Mouse (Mus musculus): ENCODE measurements around the gene Usp38. TPM values are rescaled to one million over a fixed set of nuclear protein-coding genes. Genes with fewer than 3 reads are reported as not detected.

The Usp38 gene
- polyA plus RNA-seq, 1 experiment from 2014 or later, result 16.6 TPM

GRCm38 (mm10) chr8:80961070-80961609, 53.6 kb downstream of the Usp38 start:
- ATAC-seq (ENCODE audit: borderline replicate concordance, extremely low read depth, low FRiP score, low TSS enrichment), result no peak
- 77% methylated on average over 4 of the region's 4 CpGs for WGBS
- H3K27ac ChIP-seq, result peak overlapping the region; percentile 71

GRCm38 (mm10) chr8:80959588-80960268, 55.0 kb downstream of the Usp38 start:
- Histone ChIP-seq H3K27ac (no peak overlapping the region), H3K27me3 (no peaks in the 10 kb centered on the region), H3K4me3 (no peak overlapping the region), H3K4me2 (no peak overlapping the region), H3K36me3 (no peaks in the 10 kb centered on the region), H3K9ac (no peak overlapping the region), H3K9me3 (no peaks in the 10 kb centered on the region), H3K4me1 (peaks cover 15% of the 10 kb centered on the region)
- 70% methylated on average over 9 of the region's 9 CpGs for WGBS
- no peak for ATAC-seq (ENCODE audit: borderline replicate concordance, extremely low read depth, low FRiP score, low TSS enrichment)

More at GRCm38 (mm10) chr8:80961070-80961609, 53.6 kb downstream of the Usp38 start:
- Histone ChIP-seq H3K9ac (no peak overlapping the region), H3K4me1 (peaks cover 15% of the 10 kb centered on the region), H3K27me3 (no peaks in the 10 kb centered on the region), H3K36me3 (no peaks in the 10 kb centered on the region), H3K9me3 (no peaks in the 10 kb centered on the region), H3K4me2 (no peak overlapping the region), H3K4me3 (no peak overlapping the region)

DNA sequence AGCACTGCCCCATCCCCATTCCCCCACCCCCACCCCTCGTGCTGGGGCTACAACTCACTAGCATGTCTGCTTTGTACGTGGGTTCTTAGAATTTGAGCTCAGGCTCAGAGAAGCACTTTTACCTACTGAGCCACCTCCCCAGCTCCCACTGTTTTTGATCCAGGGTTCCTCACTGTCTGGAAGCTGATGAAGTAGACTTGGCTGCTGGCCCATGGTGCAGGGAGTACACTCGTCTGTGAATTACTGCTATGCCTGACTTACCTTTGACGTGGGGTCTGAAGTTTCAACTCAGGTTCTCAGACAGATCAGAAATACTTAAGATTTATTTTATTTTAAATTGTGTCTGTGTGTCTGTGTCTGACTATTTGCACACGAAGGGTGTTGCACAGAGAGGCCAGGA, 57.0 kb downstream of the Usp38 start:
- no peaks in the 10 kb centered on the region for H3K36me3 ChIP-seq
- no peak overlapping the region for H3K4me2 ChIP-seq
- ATAC-seq (ENCODE audit: borderline replicate concordance, extremely low read depth, low FRiP score, low TSS enrichment), result no peak
- no peaks in the 10 kb centered on the region for H3K27me3 ChIP-seq
- no peak overlapping the region for H3K9ac ChIP-seq
- no peak overlapping the region for H3K4me3 ChIP-seq
- no peak overlapping the region for H3K27ac ChIP-seq
- WGBS, result 62% methylated on average over 5 of the region's 5 CpGs
- peaks cover 15% of the 10 kb centered on the region for H3K4me1 ChIP-seq
- no peaks in the 10 kb centered on the region for H3K9me3 ChIP-seq

DNA sequence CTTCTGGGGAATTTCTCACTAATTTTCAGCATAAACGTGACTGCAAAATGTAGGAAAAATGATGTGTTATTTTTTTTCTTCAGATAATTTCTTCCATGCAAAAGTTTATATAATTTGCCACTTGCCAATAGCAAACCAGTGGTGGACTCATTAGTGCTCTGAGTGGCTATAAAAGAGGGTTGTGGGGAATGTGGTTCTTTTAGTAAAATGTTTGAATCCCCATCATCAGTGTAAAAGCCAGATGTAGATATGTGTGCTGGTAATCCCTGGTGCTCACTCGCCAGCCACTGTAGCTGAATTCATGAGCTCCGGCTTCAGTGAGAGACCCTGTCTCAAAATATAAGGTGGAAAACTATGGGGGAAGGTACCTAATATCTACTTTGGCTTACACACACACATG, 61.8 kb downstream of the Usp38 start:
- no peak for ATAC-seq (ENCODE audit: borderline replicate concordance, extremely low read depth, low FRiP score, low TSS enrichment)
- H3K4me1 ChIP-seq, result peaks cover 12% of the 10 kb centered on the region
- H3K9ac ChIP-seq, result no peak overlapping the region
- 81% methylated on average over 3 of the region's 3 CpGs for WGBS
- no peaks in the 10 kb centered on the region for H3K9me3 ChIP-seq
- no peak overlapping the region for H3K4me3 ChIP-seq
- H3K27me3 ChIP-seq, result no peaks in the 10 kb centered on the region
- H3K36me3 ChIP-seq, result no peaks in the 10 kb centered on the region
- no peak overlapping the region for H3K27ac ChIP-seq
- H3K4me2 ChIP-seq, result no peak overlapping the region

DNA sequence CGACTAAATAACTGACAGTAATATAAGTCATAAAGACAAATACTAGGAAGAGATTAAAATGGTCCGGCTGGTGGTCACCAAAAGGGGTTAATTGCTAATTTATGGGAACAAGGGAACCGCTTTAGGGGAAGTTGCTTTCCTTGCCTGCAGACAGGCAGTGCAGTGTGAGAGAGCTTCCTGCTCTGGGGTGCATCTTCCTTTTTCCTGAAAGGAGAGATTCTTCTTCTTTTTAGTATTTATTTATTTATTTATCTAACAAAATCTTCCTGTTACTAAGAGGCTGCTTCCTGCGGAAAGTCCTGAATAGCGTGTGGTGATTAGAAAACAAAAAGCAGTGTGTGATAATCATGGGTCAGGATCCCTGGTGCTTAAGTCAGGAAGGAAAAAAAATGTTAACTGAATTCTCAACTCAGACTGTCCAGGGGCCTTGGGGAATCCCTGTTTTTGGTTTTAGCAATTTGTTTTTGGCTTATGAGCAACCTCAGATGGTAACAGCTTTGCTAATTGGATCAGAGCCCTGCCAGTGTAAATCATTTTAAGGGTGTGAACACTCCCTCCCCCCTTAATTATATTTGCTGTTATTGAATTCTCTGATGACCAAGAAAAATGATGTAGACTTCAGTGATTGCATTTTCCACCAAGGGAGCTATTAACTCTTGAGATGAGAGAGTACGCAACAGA, 62.4 kb downstream of the Usp38 start:
- H3K4me2 ChIP-seq, result no peak overlapping the region
- ATAC-seq (ENCODE audit: borderline replicate concordance, extremely low read depth, low FRiP score, low TSS enrichment), result no peak
- no peaks in the 10 kb centered on the region for H3K27me3 ChIP-seq
- H3K4me1 ChIP-seq, result peaks cover 12% of the 10 kb centered on the region
- 42% methylated on average over 6 of the region's 6 CpGs for WGBS
- H3K9me3 ChIP-seq, result no peaks in the 10 kb centered on the region
- no peaks in the 10 kb centered on the region for H3K36me3 ChIP-seq
- no peak overlapping the region for H3K4me3 ChIP-seq
- H3K27ac ChIP-seq, result peak overlapping the region; percentile 41
- H3K9ac ChIP-seq, result no peak overlapping the region

GRCm38 (mm10) chr8:80948405-80949183, 66.1 kb downstream of the Usp38 start:
- no peak overlapping the region for H3K4me3 ChIP-seq
- ATAC-seq (ENCODE audit: borderline replicate concordance, extremely low read depth, low FRiP score, low TSS enrichment), result peak; percentile 53
- no peaks in the 10 kb centered on the region for H3K27me3 ChIP-seq
- no peak overlapping the region for H3K9ac ChIP-seq
- peak overlapping the region; percentile 66 for H3K27ac ChIP-seq
- no peaks in the 10 kb centered on the region for H3K36me3 ChIP-seq
- no peaks in the 10 kb centered on the region for H3K9me3 ChIP-seq
- H3K4me1 ChIP-seq, result peaks cover 12% of the 10 kb centered on the region
- 36% methylated on average over 7 of the region's 7 CpGs for WGBS
- H3K4me2 ChIP-seq, result no peak overlapping the region

- WGBS, result 81% methylated on average over 3 of the region's 3 CpGs
- no peak overlapping the region for H3K4me3 ChIP-seq
- no peak overlapping the region for H3K4me2 ChIP-seq
- no peaks in the 10 kb centered on the region for H3K9me3 ChIP-seq
- H3K9ac ChIP-seq, result no peak overlapping the region
- H3K27me3 ChIP-seq, result no peaks in the 10 kb centered on the region
- no peaks in the 10 kb centered on the region for H3K36me3 ChIP-seq
- no peak overlapping the region for H3K27ac ChIP-seq
- H3K4me1 ChIP-seq, result peaks cover 15% of the 10 kb centered on the region
- ATAC-seq (ENCODE audit: borderline replicate concordance, extremely low read depth, low FRiP score, low TSS enrichment), result no peak
Measured at GRCm38 (mm10) chr8:80943742-80944141, 71.0 kb downstream of the Usp38 start.

DNA sequence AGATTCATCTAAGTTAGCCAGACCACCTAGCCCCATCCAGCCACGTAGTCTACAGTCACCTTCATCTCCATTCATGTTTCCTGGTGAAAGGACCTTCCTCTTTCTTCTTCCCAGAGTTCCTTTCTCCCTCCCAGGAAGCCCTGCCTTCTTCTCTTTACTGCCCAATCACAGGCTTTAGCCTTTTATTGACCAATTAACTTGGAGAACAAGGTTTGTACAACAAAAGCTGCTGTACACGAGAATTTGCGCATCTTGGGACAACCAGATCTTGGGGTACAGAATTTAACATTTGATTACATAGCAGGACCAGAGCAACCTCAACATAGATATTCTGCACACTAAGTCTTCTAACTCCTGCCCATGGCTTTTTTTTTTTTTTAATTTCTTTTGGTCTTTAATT, 73.1 kb downstream of the Usp38 start:
- Histone ChIP-seq H3K4me3 (no peak overlapping the region), H3K36me3 (no peaks in the 10 kb centered on the region), H3K27me3 (no peaks in the 10 kb centered on the region), H3K4me1 (peaks cover 24% of the 10 kb centered on the region), H3K4me2 (no peak overlapping the region), H3K9ac (no peak overlapping the region), H3K27ac (no peak overlapping the region), H3K9me3 (no peaks in the 10 kb centered on the region)
- 90% methylated on average over 3 of the region's 3 CpGs for whole genome bisulfite sequencing
- no peak for ATAC-seq (ENCODE audit: borderline replicate concordance, extremely low read depth, low FRiP score, low TSS enrichment)

DNA sequence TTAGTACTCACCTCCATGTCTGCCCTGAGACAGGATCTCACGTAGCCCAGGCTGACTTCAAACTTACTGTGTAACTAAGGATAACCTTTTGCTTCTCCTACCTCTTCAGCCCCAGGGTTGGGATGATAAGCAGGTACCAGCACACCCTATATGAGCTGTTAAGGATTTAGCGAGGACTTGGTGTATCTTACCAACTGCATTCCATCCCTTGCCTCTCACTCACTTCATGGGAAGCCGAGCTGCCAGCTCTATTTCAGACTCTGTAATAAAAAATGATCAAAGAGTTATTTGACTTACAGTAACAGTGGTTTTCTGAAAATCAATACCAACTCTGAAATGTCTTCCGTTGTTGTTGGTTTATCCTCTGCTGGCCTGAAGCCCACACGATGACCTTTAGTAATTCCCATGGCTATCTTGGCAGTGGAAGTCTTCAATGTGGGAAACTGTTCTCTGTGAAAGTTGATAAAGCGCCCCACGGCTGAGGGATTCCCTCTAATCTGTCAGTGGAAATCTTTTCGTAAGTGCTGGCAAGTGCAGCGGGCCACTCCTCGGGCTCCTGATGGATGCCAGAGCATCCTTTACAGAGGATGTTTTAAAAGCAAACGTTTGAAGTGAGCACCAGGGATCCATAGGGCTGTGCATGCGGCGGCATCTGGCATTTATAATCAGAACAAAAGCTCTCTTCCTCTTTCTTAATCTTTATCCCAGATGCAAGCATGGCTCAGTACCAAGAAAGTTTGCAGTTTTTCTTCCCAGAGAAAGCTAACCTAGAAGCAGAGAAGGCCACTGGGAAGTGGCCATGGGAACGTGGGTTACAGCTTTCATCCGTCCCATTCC, 76.7 kb downstream of the Usp38 start:
- Histone ChIP-seq H3K27ac (peak overlapping the region; percentile 68), H3K4me2 (peak overlapping the region; percentile 26), H3K4me1 (peaks cover 24% of the 10 kb centered on the region), H3K27me3 (no peaks in the 10 kb centered on the region), H3K36me3 (no peaks in the 10 kb centered on the region), H3K4me3 (no peak overlapping the region), H3K9me3 (no peaks in the 10 kb centered on the region), H3K9ac (no peak overlapping the region)
- ATAC-seq (ENCODE audit: borderline replicate concordance, extremely low read depth, low FRiP score, low TSS enrichment), result peak; percentile 29; the same call in 1 of the 2 replicates
- WGBS, result 29% methylated on average over 15 of the region's 15 CpGs
